Mouse (Mus musculus) myocyte (in vitro differentiated cells): Measurements from ENCODE around the gene Raf1.

ENCODE experiments used
- E2F4 ChIP-seq: IDR thresholded peaks from one replicate; pipeline ENCODE4 v1.6.1; 2011; ENCODE audit warnings: mild to moderate bottlenecking, control low read depth, moderate library complexity; ENCODE audit not compliant: insufficient read depth
- MAX ChIP-seq: IDR thresholded peaks from one replicate; pipeline ENCODE4 v1.6.1; 2011; ENCODE audit warnings: low read depth, mild to moderate bottlenecking, control low read depth
- POLR2A ChIP-seq: IDR thresholded peaks from one replicate; pipeline ENCODE4 v1.6.1; 2011; ENCODE audit warnings: low read depth, mild to moderate bottlenecking, control low read depth, moderate library complexity; ENCODE audit not compliant: insufficient read length
- USF1 ChIP-seq: IDR thresholded peaks from one replicate; pipeline ENCODE4 v1.6.1; 2011; ENCODE audit warnings: low read depth, mild to moderate bottlenecking, control low read depth, moderate library complexity

DNA sequence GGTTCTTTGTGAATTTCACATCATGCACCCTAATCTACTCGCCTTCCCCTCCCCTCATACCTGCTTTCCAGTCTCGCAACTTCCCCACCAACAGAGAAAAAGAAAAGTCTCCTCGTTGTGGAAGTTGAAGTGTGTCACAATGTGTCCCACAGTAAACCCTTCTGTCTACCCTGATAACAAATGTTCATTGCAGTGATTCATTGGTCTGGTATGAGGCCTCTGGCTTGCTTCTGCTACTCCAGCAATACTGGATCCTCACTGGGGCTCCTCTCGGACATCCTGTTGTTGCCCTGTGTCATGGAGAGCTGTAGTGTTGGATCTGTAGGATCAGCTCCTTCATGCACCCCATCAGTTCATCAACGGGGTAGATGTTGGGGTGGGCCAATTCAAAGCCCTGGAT, 45.8 kb upstream of the Raf1 start:
- TF ChIP-seq POLR2A (no peak), USF1 (no peak), E2F4 (no peak), MAX (no peak)
